Mouse (Mus musculus) lung, adult 2 months (tissue): ENCODE results near the gene Snapc1. TPM values are rescaled to one million over a fixed set of nuclear protein-coding genes. Genes with fewer than 3 reads are reported as not detected.

ENCODE experiments used
- DNase-seq: peaks from one replicate; pipeline ENCODE4 v3.0.0; 2022
- H3K4me1 ChIP-seq: fragments of 200-500 bp; 2 replicates; pipeline ENCODE4 v1.6.1; 2011; ENCODE audit warnings: low read length; ENCODE audit not compliant: control insufficient read depth, insufficient read depth
- H3K4me3 ChIP-seq: fragments of 200-500 bp; replicated peaks from 2 replicates; pipeline ENCODE3; 2011; ENCODE audit warnings: low read depth, mild to moderate bottlenecking, control low read depth, low read length; ENCODE audit errors: extremely low read depth
- CTCF ChIP-seq: fragments of 200-500 bp; IDR thresholded peaks from 2 replicates; pipeline ENCODE4 v1.5.1; 2011; ENCODE audit warnings: mild to moderate bottlenecking, low read length, control low read depth; ENCODE audit not compliant: insufficient read depth
- POLR2A ChIP-seq: fragments of 200-500 bp; IDR thresholded peaks from 2 replicates; pipeline ENCODE4 v1.6.1; 2011; ENCODE audit warnings: low read depth, mild to moderate bottlenecking, control low read depth, low read length, borderline replicate concordance; ENCODE audit errors: extremely low read depth
- WGBS: fragments of 180-500 bp; shearing (Covaris S2); methylation state at CpG from one replicate; pipeline ENCODE4 v1.1.7; 2018; 5-methylcytosine and 5-hydroxymethylcytosine counted together
- polyA plus RNA-seq: library from polyadenylated mRNA; depleted of rRNA; stranded (reverse); fragments of >200 nt; gene quantifications from 2 replicates; pipeline ENCODE4 v1.2.3, GENCODE M21; 2012; rRNA removed

The Snapc1 gene
- polyA plus RNA-seq, 1 experiment, result 8.2 TPM

DNA sequence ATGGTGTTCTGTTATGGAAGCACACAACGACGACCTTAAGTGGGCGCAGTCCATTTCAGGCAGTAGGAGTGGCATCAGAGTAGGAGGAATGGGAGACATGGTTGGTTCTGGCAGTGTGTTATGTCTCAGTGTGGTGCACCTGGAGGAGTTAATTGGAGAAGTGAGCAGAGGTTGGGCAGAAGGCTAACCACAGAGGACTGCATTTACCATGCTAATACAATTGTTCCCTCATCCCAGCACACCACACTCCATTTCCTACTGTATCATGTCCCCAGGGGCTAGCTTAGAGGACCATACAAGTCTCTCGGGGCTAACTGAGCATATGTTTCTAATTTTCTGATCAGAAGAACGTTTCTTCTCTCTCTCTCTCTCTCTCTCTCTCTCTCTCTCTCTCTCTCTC, 51.2 kb downstream of the Snapc1 start:
- TF ChIP-seq POLR2A, result no peak
- no peak for TF ChIP-seq CTCF
- 76% methylated on average over 5 of the region's 5 CpGs for WGBS
- DNase-seq, result no peak
- Histone ChIP-seq H3K4me1 (peaks cover 7% of the 10 kb centered on the region), H3K4me3 (no peak overlapping the region)

- 79% methylated on average over 5 of the region's 5 CpGs for WGBS
- TF ChIP-seq POLR2A (no peak), CTCF (no peak)
- DNase-seq, result no peak
- no peaks in the 10 kb centered on the region for H3K4me1 ChIP-seq
- no peak overlapping the region for H3K4me3 ChIP-seq
Observed at GRCm38 (mm10) chr12:74023260-74023659, 59.0 kb downstream of the Snapc1 start.

DNA sequence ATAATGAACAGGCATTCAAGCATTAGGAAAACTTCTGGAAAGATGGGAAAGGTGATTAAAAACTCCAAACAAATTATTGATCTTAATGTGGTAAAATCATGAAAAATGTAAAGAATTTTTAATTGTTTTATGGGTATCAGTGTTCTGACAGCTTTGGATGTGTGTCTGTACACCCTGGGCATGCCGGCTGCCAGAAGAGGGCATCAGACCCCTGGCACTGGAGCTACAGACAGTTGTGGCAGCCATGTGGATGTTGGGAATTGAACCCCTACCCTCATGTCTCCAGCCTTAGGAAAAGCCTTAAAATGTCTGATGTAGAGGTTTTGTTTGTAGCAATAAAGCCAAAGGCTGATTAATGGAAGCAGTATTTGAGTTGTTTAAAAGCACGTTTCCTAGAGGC, 60.6 kb downstream of the Snapc1 start:
- WGBS, result 79% methylated on average over 2 of the region's 2 CpGs
- Histone ChIP-seq H3K4me1 (no peaks in the 10 kb centered on the region), H3K4me3 (no peak overlapping the region)
- TF ChIP-seq POLR2A (no peak), CTCF (no peak)
- DNase-seq, result no peak

Other genes with a start within 250 kb of the Snapc1 start
- gene Hif1a, start 63.1 kb upstream of the Snapc1 start, polyA plus RNA-seq, result 19.0 and 23.9 TPM in 2 replicates
- not detected in 2 replicates for gene Gm49321, start 26.8 kb upstream of the Snapc1 start, polyA plus RNA-seq
- not detected in 2 replicates for gene Syt16, start 33.2 kb downstream of the Snapc1 start, polyA plus RNA-seq